Mouse (Mus musculus): ENCODE results near the gene Col6a1. TPM values are rescaled to one million over a fixed set of nuclear protein-coding genes. Genes with fewer than 3 reads are reported as not detected.
"Not testable (repeated sequence)": the region's sequence is repeated elsewhere in the genome, so short reads cannot be mapped to it uniquely, and the experiment has no call there.

Col6a1 gene
- 100 to 1,000 TPM; 228 to 231 TPM for total RNA-seq (2021)
- long read RNA-seq, experiment 1, partial matches to known transcripts, result 44 of 184 reads
- long read RNA-seq, experiment 1, other reads (novel, unspliced or antisense), result 140 of 184 reads
- long read RNA-seq, experiment 2, partial matches to known transcripts, result 47 of 131 reads
- long read RNA-seq, experiment 2, other reads (novel, unspliced or antisense), result 84 of 131 reads

GRCm38 (mm10) chr10:76725682-76726285, at the start of gene Col6a1:
Col6a1 (minus strand) TSS chr10:76726168.
- peak; percentile 62 for DNase-seq

- DNase-seq, result no peak
Observed at GRCm38 (mm10) chr10:76771624-76772023, 45.7 kb upstream of the Col6a1 start.

DNA sequence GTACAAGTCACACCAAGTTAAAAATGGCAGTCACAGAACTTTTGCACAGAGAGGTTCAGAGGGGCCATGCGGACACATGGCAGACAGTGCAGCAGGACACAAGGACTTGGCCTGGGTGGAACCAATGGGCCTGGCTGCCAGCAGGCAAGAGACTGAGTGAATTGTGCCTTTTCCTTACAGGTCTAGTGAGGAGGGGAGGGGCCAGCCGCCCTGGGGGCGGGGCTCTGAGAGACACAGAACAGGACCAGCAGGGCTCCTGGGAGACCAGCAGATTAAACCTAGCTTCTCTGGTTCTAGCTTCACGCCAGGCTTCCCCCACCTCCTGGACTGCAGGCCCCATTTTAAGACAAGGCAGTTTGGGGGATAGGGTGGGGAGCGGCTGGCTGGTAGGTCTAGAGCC, 45.1 kb upstream of the Col6a1 start:
- DNase-seq, result no peak

DNA sequence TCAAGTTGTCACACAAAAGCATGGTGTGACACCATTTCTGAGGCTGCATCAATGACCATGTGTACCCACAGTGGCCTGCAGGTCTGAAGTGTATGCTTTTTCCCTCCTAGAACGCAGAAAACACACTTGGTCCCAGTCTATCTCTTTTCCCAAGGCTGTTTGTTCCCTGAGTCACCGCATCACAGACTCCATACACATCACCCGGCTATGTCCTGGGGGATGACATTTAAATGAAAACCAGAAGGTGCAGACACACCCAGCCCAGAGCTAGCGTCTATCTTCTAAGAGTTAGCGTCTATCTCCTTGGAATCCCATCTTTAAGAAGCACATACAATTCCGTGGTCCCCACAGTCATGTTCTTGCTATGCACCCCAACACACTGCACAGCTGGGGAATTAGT, 43.6 kb upstream of the Col6a1 start:
- DNase-seq, result no peak

GRCm38 (mm10) chr10:76766196-76766595, 40.2 kb upstream of the Col6a1 start:
- DNase-seq, result no peak

DNA sequence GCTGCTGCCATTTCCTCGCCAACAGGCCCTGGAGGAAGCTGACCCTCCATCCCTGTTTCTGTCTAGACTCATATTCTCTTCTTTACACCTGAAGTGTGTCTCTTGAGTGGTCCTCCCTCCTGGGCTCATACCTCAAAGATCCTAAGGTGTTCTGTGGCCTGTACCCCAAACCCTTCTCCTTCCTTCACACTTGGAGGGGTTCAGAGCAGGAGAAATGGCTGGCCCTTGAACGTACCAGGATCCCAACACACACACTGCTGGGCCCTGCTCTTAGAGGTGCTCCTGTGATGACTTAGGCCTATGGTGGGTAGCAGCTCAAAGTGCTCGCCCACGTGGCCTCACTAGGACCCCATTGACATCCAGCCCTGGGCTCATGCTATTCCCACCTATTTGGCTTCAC, 39.0 kb upstream of the Col6a1 start:
- DNase-seq, result no peak

GRCm38 (mm10) chr10:76763016-76763415, 37.0 kb upstream of the Col6a1 start:
- DNase-seq, result no peak

- DNase-seq, result no peak
Observed at GRCm38 (mm10) chr10:76762411-76762810, 36.4 kb upstream of the Col6a1 start.

DNA sequence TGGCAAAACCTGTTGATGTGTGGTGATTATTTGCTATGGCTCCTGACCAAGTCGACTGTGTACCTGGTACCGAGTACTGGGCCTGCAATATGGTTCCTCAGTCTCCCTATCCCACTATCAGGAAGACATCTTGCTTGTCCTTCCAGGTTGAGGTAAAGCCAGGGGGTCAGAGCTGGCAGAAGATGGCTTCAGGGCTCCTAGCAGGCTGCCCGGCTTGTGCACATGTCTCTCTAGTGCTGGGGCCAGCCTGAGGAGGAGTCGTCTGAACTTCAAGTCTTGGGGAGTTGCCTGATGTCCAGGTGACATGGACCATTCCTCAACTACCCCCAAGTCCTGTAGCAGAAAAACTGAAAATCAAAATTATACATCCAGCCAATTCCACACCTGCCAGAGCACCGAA, 33.9 kb upstream of the Col6a1 start:
- DNase-seq, result no peak

DNA sequence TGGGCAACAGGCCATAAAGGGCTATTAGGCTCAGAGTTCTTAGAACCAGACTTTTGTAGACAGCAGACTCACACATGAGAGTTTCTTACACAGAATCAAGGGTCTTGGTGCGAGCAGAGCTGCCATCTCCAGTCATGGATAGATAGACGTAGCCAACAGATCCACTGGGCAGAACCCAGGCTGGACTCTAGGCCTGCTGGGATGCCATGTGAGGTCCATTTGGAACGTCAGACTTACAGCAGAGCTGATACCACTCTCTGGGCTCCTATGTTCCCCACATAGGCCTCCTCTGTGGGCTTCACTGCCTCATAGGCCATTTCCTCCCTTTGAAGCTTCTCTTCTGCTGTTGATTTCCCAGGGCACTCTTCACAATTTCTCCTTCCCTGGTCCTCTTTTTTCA, 27.7 kb upstream of the Col6a1 start:
- DNase-seq, result no peak

DNA sequence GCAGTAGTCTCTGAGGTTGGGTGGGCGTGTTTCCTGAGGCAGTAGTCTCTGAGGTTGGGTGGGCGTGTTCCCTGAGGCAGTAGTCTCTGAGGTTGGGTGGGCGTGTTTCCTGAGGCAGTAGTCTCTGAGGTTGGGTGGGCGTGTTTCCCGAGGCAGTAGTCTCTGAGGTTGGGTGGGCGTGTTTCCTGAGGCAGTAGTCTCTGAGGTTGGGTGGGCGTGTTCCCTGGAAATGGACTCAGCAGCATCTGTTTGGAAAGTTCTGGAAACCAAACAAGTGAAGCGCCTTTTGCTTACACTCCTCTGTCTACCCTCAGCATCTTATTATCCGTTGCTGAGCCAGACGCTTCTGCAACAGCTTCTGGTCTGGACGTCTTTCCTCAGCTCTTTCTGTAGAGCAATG, 18.3 kb upstream of the Col6a1 start:
- DNase-seq, result not testable (repeated sequence)

GRCm38 (mm10) chr10:76736764-76737163, 10.8 kb upstream of the Col6a1 start:
- no peak for DNase-seq

DNA sequence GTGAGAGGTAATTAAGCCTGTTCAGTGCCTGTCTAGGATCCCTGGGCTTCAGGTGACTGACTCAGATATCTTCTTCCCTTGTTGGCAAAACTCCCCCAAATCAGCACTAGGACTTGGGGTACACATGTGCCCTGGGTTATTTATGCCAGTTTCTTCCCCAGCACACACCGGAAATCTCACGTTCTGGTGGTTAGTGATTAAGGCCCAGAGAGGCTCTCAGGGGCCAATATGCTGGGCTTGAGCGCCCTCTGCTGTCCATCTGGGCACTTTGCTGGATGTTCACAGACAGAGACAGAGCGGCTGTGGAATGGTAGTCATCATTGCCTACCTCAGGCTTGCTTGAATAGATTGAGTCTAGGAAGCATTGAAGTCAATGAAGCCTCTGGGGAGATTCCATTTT, 9.0 kb upstream of the Col6a1 start:
- peak; percentile 88 for DNase-seq

GRCm38 (mm10) chr10:76733677-76734068, 7.7 kb upstream of the Col6a1 start:
- no peak for DNase-seq

DNA sequence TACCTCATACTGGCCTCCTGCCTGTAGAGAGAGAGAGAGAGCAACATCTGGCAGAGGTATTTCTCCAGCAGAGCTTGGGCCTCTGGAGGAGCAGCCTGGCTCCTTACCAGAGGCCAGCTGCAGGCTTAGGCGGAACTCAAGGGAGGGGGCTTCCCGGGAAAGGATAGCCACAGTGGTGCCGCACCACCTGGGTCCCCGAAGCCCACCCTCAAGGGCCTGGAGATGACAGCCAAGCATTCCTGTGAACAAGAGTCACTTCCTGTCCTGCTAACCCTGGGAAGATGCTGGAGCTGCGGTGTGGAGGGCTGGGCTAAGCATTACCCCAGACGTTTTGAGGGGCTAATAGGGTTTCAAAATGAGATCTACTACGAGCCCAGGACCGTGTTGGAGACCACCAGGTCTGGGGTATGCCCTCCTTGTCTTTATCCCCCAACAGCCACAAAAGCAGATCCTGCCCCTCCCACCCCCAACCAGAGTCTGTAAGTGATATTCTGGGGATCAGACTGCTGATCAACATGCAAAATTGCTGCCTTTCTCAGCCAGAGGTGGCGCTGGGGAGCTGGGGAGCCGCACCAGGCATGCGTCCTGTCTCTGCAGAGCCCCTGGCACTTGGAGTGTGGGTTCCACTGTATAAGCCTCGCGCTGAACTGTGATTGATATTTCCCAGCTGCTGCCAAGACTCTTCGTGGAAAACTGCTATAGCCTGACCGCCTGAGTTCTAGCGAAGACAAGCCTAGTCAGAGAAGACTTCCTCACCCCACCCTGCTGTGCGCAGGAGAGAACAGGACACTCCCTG, 7.1 kb upstream of the Col6a1 start:
- peak; percentile 87 for DNase-seq

- peak; percentile 37 for DNase-seq
Observed at GRCm38 (mm10) chr10:76732391-76732790, 6.4 kb upstream of the Col6a1 start.

GRCm38 (mm10) chr10:76731621-76732239, 5.8 kb upstream of the Col6a1 start:
- DNase-seq, result peak; percentile 81

GRCm38 (mm10) chr10:76729631-76730620, 4.0 kb upstream of the Col6a1 start:
- DNase-seq, result no peak

DNA sequence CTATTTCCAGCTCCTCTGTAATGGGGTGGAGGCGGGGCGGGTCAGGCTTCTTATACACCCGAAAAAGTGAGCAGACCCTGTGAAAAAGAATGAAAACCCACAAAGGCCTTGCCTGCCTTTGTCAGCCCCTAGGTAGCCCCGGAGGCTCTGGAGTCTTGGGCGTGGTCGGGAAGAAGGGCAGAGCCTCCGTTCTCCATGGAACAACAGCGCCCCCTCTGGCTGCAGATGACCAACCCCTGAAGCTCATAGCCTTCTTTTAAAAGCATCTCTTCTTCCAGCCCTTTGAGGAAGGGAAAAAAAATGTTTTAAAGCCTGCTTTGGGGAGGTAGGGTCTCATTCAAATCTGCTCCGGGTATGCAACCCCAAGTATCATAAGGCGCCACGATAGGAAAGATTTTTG, 2.4 kb upstream of the Col6a1 start:
- DNase-seq, result peak; percentile 88

DNA sequence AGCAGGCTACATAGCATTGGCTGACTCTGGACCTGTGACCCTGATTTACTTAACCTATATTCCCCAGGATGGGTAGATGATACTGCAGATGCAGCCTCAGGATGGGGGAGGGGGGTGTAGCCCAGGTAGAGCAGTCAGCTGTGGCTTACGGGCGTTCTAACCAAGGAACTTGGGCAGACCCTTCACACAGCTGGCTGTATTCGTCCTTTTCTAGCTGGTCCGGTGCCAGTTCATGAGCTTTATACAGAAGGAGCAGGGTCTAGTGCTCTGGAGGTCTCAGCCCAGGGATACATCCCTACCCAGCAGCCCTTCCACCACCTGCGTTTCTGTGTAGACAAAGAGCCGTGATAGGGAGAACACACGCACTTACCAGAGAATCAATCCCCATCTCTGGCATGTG, 1.3 kb upstream of the Col6a1 start:
- DNase-seq, result no peak

DNA sequence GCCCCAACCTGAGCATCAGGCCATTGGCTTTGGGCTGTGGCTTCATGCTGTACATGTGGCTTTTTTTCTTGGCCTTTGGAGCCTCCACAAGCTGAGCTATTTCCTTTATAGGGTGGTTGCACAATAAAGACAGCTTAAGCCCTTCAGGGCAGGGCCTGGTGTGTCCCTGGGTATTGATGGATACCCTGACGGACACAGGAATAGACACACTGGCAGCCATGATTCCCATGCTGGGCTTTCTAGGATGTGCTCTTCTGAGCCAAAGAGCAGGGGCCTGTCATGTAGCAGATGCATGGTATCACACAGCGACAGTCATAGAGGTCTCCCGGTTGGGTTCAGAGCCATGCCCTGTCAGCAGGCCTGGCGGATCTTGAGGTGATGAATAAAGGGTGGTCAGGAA, 898 bp upstream of the Col6a1 start:
- no peak for DNase-seq

DNA sequence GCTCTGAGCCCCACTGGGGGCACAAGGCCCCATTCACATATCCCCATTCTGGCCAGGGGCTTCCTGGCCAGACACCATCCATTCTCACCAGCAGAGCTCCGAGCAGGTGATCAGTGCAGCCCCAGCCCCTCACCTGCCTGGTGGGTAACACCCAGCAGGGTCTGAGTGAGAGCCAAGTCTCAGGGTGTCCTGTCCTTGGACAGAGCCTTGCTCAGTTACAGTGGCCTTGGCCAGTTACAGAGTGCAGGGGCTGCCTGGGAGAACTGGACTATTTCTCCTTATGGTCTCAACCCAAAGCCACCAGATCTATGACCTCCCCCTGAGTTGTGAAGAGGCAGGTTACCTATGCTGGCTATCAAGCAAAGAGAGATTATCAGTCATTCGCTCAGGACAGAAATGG, 871 bp downstream of the Col6a1 start:
- DNase-seq, result peak; percentile 44

Measured in adrenal gland, postnatal 10 days (tissue).